Mouse (Mus musculus): Measurements from ENCODE around the gene Vmac.

Vmac gene

GRCm38 (mm10) chr17:56688045-56688444 lies 29.8 kb downstream of the Vmac start:
- no peak for ATAC-seq (ENCODE audit: low TSS enrichment)

GRCm38 (mm10) chr17:56686801-56687200 lies 31.0 kb downstream of the Vmac start:
- ATAC-seq (ENCODE audit: low TSS enrichment): no peak

GRCm38 (mm10) chr17:56684649-56685048 lies 33.2 kb downstream of the Vmac start:
- ATAC-seq (ENCODE audit: low TSS enrichment): no peak

DNA sequence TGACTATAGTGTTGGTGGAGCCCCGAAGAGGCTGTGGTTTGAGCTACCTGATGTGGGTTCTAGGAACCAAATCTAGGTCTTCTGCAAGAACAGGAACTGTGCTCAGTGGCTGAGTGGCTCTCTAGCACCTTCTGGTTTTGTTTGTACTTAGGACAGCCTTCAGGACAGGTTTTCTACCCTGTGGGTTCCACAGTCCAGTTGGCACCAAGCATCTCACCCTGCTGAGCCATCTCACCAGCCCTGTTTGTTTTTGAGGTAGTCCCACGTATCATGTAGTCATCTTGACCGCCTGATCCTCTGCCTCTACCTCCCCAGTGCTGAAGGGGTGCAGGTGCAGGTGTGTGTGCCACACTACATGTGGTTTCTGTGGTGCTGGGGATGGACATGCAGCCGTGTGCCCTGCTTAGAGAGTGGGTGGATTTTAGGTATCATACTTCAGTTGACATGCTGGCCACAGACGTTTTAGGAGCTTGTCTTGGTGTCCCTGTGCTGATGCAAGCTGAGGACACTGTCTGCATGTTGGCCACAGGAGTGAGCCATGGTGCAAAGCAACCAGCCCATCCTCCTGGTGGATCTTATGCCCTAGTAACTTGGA lies 34.2 kb downstream of the Vmac start:
- no peak for ATAC-seq (ENCODE audit: low TSS enrichment)

DNA sequence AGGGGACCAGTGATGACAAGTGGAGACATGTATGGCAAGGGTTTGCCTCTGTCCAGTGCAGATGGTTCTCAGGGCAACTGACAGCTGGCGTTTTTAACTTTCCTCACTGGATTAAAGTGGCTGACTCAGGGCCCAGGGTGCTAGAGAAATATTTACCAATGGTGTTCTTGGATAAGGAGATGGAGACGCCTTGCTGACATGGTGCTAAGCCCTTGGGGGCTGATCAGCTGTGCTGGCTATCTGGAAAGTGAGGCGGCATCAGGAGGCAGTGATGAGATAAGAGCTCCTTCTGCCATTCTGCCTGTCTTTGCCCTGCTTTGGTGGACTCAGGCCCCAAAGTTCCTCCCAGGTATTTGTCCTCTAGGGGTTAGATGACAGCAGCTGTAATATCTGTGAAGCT lies 34.9 kb downstream of the Vmac start:
- no peak for ATAC-seq (ENCODE audit: low TSS enrichment)

DNA sequence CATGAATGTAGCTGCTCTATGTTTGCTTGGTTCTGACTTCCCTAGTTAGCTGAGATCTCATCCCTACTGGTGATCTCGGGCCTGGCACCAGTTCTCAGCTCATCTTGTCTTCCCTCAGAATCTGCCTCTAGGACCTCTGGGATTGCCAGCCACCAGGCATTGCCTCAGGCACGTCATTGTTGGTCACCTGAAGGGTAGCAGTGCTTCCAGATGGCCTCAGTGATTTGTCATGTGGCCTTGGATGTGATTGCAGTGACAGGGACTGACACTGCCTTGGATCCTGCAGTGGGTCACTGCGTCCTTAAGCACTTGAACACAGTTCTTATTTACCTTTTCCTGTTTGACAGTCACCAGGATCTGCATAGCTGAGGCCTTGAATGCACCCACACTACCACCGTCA lies 36.0 kb downstream of the Vmac start:
- ATAC-seq (ENCODE audit: low TSS enrichment): no peak

DNA sequence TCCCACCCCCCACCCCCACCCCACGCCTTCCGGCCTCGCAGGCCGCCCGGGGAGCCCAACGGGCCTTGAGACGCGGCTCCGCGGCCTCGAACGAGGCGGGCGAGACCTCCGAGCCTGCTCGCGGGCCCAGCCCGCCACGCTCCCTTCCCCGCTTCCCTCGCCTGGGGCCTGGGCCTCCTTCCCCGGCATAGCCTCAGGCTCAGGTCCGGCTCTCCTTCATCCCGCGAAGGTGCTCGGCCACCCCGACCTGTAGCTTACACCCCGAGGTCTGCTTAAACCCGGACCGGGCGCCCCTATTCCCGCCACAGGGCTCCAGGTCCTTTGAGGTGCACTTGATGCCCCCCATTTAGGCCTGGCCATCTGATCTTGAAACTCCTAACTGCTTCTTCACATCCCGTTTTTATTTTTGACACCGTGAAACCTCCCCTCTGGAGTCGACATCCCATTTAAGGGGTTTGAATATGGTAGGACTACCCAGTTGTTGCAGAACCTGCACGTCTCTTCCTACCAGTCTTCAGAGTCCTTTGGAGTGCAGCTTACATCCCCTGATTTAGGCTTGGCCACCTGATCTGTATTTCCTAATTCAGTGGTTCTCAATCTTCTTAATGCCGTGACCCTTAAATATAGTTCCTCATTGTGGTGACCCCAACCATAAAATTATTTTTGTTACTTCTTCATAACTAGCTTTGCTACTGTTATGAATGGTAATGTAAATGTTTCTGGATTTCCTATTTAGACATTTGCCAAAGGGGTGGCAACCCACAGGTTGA lies 44.0 kb downstream of the Vmac start:
- peak; percentile 4; the same call in 1 of the 2 replicates for ATAC-seq (ENCODE audit: low TSS enrichment)

GRCm38 (mm10) chr17:56672941-56673646 lies 44.7 kb downstream of the Vmac start, which contains the start of gene Ranbp3:
Gene Ranbp3, plus strand, starts transcription at chr17:56673294.
- peak; percentile 94 for ATAC-seq (ENCODE audit: low TSS enrichment)

- ATAC-seq (ENCODE audit: low TSS enrichment): no peak
Measured at GRCm38 (mm10) chr17:56669766-56670165, 48.1 kb downstream of the Vmac start.

- ATAC-seq (ENCODE audit: low TSS enrichment): peak; percentile 56
Measured at GRCm38 (mm10) chr17:56668384-56669144, 49.3 kb downstream of the Vmac start.

GRCm38 (mm10) chr17:56667591-56667990 lies 50.2 kb downstream of the Vmac start:
- ATAC-seq (ENCODE audit: low TSS enrichment): no peak

- no peak for ATAC-seq (ENCODE audit: low TSS enrichment)
Measured at GRCm38 (mm10) chr17:56666384-56666783, 51.4 kb downstream of the Vmac start.

GRCm38 (mm10) chr17:56664333-56664732 lies 53.5 kb downstream of the Vmac start:
- ATAC-seq (ENCODE audit: low TSS enrichment): no peak

Data from frontal cortex, adult (tissue).